Mouse (Mus musculus) 3T3-L1 (cell line): ENCODE data around the gene Ssr2.

ENCODE experiments used
- DNase-seq: peaks from one replicate; pipeline ENCODE4 v3.0.0-alpha.2; 2015; ENCODE audit warnings: low read depth, low spot score

Ssr2 gene

DNA sequence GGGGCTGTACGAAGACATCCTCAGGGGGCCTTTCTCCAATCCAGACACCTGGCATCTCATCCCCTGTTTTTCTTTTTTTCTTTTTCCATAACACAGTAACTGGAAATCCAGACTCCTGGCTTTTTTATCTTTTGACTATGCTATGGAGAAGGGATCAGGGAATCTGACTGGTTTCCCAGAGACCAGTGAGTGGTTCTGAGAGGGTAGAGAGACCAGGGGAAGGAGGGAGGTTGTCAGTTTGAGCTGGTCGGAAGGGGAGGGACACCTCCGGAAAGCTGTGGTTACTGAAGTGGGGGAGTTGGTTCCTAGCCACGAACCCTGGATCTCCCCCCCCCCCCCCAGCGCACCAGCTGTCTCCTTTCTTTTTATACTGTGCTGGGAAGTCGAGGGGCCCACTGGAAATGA is 47.3 kb downstream of the Ssr2 start:
- no peak for DNase-seq

DNA sequence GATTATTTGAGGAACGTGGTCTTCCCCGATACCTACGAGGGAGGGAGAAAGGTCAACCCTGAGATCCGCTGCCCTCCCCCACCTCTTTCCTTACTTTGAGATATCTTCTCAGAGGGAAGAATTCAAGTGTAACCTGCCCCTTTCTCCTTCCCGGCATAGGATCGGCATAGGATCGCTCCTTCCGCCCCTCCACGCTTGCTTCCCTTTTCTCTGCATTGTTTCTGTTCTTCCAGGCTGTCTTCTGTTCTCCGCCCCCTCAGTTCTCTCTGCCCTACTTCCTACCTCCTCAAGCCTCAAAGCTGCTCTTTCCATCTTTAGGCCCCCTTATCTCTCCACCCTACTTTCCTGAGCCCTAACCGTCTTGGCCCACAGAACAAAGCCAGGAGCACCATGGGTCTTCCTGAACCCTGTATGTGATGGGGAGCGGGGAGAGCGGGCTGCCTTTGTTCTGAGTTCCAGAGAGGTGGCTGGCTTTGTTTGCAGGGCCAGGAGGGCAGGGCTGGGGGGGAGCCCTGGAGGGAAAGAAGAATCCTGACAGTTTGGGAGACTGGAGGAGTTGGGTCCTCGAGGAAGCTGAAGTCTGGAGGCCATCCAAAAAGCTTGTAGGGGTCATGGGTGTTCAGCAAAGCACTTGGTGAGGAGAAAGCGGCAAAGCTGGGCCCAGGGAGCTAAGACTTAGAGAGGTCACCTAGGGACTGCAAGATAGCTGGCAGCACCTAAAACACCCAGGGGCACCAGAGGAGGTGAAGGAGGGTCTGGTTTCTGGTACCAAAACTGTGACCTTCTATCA is 47.9 kb downstream of the Ssr2 start:
- DNase-seq = peak; percentile 44

GRCm38 (mm10) chr3:88624324-88624723 is 48.6 kb downstream of the Ssr2 start:
- DNase-seq = peak; percentile 31

DNA sequence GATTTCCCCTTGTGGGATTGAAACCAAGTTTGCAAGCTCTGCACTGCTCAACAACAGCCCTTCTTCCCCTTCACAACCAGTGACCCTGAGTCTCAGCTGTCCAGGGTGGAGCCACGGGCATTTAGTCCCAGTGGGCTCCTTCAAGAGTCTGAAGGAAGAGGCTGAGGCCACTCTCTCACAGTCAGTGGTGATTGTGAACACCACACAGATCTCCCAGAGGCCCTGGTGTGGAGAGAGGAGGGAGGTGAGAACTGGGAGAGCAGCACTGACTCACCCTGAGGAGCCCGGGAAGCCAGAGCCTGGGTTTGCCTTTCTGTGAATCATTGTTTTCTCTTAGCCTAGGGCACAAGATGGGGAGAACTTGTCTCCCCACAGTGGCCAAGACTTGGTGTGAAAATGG is 49.3 kb downstream of the Ssr2 start:
- DNase-seq = peak; percentile 93

GRCm38 (mm10) chr3:88625531-88625930 is 49.9 kb downstream of the Ssr2 start:
- no peak for DNase-seq

DNA sequence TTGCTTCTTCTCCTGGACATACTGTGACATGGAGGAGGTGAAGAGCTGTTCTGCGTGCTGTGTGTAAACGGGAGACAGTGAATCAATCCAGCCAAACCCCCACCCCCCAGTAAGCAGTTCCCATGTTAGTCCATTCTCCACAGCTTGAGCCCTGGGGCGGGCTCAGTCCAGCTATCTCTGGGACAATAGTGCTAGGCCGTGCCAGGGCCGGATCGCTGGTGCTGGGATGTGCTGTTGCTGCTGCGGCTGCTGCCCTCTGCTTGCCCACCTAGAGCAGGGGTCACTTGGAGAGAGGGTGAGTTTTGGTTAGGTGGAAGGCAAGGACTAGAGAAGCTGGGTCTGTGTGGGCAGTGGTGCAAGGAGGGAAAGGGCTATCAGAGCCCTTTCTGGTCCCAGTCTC is 50.6 kb downstream of the Ssr2 start:
- DNase-seq = no peak

- DNase-seq = no peak
Measured at GRCm38 (mm10) chr3:88627114-88627513, 51.4 kb downstream of the Ssr2 start.

GRCm38 (mm10) chr3:88627535-88627934 is 51.9 kb downstream of the Ssr2 start:
- DNase-seq = no peak

DNA sequence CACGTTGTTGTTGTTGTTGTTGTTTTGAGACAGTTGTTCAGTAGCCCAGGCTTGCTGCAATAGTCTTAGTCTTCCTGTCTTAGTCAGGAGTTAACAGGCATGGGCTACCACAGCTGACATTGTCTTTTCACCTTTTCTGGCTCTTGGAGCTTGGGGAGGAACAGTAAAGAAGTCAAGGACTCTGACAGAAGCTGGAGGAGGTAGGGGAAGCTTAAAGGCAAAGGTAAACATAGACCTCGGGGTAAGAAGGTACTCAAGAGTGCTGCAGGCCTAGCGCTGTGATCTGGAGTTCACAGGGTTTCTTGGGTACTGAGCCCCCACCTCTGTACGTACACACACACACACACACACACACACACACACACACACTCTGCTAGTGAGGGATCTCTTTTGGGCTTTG is 53.1 kb downstream of the Ssr2 start:
- DNase-seq = no peak

GRCm38 (mm10) chr3:88629244-88629643 is 53.6 kb downstream of the Ssr2 start:
- no peak for DNase-seq

GRCm38 (mm10) chr3:88630018-88630417 is 54.3 kb downstream of the Ssr2 start:
- no peak for DNase-seq

- DNase-seq = no peak
Measured at GRCm38 (mm10) chr3:88630849-88631341, 55.2 kb downstream of the Ssr2 start.

GRCm38 (mm10) chr3:88631921-88632587 is 56.4 kb downstream of the Ssr2 start:
- DNase-seq = no peak

GRCm38 (mm10) chr3:88633056-88633455 is 57.4 kb downstream of the Ssr2 start:
- DNase-seq = no peak

- no peak for DNase-seq
Measured at GRCm38 (mm10) chr3:88635506-88636275, 60.0 kb downstream of the Ssr2 start.

GRCm38 (mm10) chr3:88636555-88636986 is 60.9 kb downstream of the Ssr2 start:
- DNase-seq = no peak

DNA sequence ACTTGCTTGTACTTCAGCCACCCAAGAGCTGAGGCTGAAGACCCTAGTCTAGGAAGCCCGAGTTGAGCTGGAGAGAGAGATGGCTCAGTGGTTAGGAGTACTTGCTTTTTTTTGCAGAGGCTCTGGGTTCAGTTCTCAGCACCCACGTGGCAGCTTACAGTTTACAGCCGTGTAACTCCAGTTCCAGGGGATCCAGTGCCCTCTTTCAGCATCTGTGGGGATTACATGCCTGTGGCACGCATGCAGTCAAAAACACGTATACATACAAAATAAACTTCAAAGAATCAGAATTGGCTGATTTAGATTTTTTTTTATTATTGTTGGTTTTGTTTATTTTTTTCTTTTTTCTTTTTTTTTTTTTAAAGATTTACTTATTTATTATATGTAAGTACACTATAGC is 61.5 kb downstream of the Ssr2 start:
- DNase-seq = no peak
